Mouse (Mus musculus) heart, postnatal 0 days (tissue): Measurements from ENCODE around the gene Pot1a.
A peak's percentile ranks its signal among the peaks of the same experiment; 100 is the strongest.

Experiments
- CTCF ChIP-seq: IDR thresholded peaks from 2 replicates; pipeline ENCODE4 v1.5.1; 2016; ENCODE audit warnings: antibody characterized with exemption, control low read depth, low read depth
- EP300 ChIP-seq: IDR thresholded peaks from 2 replicates; pipeline ENCODE4 v1.6.1; 2016; ENCODE audit warnings: antibody characterized with exemption, low read depth

- TF ChIP-seq CTCF, result peak; percentile 69
- TF ChIP-seq EP300, result no peak
These were observed 42.0 kb downstream of the Pot1a start for GRCm38 (mm10) chr6:25767073-25767472.
